Mouse (Mus musculus): Measurements from ENCODE around the gene Cracr2b. TPM values are rescaled to one million over a fixed set of nuclear protein-coding genes. Genes with fewer than 3 reads are reported as not detected.

The Cracr2b gene
- polyA plus RNA-seq (2015; fragmentation: Illumina TruSeq; extraction: RNeasy Lipid Tissue Mini Kit (QIAGEN cat#74804); ENCODE audit: insufficient read depth, low replicate concordance) = 4.5 TPM

GRCm38 (mm10) chr7:141460391-141461113, at the start of gene Cracr2b:
Cracr2b (plus strand) TSS chr7:141461094.

GRCm38 (mm10) chr7:141413809-141414584, 46.9 kb upstream of the Cracr2b start, which contains the start of gene Gatd1:
Gatd1 (minus strand) TSS chr7:141414136.

GRCm38 (mm10) chr7:141429310-141429709, 31.6 kb upstream of the Cracr2b start, which contains the start of gene Cend1:
Cend1 (minus strand) TSS chr7:141429491.

DNA sequence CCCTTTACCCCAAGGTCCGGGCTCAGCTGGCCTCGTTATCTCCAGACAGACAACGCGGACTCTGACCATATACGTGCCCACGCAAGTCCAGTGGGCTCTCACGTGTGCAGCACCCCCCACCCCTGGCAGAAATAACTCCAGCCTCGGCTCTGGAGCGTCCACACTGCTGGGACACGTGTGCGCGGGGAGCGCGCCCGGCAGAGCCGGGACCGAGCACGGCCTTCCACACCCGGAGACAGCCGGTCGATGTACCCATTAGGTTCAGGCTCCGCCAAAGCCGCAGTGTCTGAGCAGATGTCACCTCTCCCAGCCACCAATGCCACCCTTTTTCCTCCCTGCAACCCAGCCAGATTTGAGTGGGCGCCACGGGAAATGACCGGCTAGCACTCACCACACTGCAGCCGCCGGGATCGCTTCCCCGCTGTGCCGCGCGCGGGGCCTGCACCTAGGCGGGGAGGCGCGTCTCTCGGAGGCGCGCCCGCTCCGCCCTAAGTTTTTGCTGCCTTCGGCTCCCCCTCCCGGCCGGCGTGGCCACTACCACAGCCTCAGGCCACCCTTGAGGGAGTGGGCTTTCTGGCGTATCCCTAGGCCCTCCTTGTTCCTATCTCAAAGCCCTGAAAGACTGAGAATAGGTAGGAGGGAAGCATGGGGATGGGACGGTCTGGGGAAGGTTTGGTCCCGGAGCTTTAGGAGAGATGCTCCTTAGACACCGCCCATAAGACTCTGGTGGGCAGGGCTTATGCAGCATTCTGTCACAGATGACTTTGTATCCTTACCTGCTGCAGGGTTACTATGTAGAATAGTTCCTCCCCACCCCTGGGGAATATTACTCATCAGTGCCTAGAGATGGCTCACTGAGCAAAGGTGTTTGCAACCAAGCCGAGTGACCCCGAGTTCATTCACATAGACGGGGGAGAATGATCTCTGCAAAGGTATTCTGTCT, 23.4 kb upstream of the Cracr2b start, which contains the start of gene Slc25a22:
TSS of gene Slc25a22 (minus strand) at position 715 of the 943 bp plus-strand sequence.

DNA sequence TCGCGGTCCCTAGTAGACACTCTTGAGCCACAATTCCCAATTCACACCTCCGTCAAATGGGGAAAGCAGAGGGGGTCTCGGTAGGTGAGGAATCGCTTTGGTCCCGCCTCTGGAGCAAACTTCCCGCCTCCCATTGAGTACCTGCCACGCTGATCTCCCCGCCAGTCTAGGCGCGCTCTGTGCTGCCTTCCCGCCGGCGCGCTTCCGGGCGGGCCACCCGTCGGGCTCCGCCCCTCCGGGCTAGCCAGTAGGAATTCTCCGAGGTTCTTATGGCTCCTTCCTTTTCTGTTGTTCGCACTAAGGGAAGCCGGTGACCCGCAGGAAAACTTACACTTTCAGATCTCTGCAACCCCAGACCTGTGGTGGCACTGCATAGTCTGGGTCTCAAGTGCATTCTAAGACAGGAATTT, 17.1 kb upstream of the Cracr2b start, which contains the start of gene Pidd1:
TSS of gene Pidd1 (minus strand) at position 198 of the 410 bp plus-strand sequence.

DNA sequence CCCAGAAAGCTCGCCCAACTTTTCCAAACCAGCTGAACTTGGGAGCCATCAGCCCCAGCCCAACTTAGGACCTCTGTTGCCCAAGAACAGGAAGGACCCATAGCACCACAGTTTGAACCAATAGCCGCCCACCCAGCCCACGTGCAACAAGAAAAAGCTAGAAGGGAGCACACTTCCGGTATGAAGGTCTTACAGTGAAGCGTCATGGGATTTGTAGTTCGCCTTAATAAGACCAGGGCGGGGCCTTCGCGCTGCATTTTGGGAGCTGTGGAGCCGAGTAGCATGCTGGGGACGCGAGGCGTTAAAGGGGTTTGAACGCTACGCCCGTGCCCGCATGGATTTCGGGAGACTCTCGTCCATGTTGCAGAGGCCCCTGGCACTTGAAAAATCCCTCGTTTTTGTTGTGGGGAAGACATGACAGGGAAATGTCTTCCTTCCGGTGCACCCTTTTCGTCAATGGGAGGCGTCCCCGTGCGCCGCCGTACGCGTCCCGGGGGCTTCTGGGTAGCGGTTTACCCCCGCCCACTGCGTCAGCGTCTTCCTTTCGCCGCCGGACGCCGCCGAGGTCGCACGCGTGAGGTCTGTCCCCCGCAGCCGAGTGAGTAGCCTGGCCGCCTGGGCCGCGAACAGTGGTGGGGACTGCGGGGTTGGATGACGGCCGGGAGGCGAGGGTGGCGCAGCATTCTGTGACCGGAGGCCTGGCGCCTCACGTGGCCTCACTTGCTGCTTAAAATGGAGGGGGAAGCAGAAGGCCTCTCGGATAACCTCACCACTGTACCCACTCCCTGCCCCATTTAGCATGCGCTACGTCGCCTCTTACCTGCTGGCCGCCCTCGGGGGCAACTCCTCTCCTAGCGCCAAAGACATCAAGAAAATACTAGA, 13.5 kb upstream of the Cracr2b start, which contains the start of gene Rplp2:
TSS of gene Rplp2 (plus strand) at position 261 of the 882 bp plus-strand sequence.

DNA sequence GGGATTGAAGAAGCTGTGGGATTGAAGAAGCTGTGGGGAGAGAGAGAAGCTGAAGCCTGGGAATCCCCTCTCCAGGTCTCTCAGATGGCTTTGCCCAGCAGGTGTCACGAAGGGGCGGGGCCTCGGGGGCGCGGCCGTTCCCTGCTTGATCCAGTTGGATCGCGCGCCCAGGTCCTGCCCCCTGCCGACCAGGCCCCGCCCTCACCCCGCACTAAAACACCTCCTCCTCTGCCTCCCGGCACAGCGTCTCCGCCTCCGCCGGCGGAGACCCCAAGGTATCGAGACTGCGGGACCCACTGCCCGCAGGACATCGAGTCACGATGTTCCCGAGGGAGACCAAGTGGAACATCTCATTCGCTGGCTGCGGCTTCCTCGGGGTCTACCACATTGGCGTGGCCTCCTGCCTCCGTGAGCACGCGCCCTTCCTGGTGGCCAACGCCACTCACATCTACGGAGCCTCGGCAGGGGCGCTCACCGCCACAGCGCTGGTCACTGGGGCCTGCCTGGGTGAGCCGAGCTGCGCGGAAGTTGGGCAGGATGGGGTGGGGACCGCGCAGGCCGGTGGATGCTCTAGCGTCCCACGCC, 5.8 kb upstream of the Cracr2b start, which contains the start of gene Pnpla2:
TSS of gene Pnpla2 (plus strand) at position 232 of the 585 bp plus-strand sequence.

DNA sequence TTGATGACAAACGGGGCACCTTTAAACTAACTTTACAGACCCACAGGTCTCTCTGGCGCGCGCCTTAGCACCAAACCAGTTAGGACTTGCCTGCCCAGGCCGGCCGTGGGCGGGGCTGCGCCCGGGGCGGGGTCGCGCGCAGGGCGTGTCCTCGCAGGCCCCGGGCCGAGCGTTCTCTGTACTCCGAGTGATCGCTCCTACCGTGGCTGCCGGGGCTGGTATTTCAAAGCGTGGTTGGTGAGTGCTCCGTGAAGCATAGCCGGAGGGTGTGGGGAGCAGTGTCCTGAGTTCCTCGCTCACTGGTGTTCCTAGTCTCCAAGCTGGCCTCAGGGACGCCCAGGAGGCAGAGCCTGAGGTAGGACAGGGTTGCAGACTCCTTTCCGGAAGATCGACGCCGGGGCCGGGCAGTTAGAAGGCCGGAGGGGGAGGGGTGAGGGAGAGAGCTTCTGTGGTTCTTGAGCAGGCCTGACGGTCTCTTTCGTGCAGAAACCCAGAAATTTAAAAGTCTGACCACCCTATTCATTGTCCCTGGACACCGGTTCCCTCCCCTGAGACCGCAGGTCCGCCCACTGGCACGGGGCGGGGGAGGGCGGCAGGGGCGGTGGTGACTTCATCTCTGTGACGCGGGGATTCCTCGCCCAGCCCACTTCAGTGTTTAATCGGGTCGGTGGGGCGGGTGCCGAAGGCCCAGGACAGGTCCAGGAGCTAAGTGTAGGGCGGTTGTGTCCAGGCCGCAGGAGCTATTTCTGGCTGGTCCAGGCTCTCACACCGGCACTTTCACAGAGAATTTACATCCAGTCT, 6.5 kb downstream of the Cracr2b start, which contains the start of gene Cd151:
TSS of gene Cd151 (plus strand) at position 163 of the 801 bp plus-strand sequence.

DNA sequence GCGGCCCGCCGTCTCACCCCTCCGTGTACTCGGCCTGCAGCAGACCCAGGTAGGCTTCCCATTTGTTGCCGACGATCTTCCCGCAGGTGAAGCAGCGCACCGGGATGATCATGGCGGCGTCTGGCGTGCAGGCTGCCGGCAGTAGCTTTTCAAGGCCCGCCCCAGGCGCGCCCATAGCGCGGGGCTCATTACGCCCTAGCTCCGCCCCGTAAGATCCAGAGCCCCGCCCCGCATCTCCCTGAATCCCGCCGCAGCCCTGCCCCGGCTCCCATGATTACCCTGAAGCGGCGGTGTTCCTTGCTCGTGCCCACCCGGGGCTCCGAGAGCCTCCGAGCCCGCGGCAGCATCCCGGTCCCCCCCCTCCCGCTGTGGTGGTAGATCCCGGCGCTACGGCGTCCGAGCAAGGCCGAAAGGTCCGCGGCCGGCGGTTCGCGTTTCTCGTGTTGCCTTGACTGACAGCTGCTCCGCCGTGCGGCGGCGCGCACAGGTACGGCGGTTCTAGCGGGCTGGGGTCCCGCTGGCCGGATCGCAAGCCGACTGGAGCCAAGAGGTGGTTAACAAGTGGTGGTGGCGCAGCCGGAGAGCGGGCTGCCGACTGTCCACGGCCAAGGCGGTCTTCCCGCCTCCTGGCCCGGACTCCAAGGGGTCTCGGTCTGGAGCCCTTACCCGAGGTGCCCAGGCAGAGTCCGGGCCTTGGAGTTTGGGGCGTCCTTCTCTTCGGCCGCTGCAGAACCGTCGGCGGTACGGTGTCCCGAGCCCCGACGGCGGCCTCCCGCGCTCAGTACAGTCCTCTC, 14.3 kb downstream of the Cracr2b start, which contains the start of the genes Polr2l and Tspan4:
TSS of gene Polr2l (minus strand) at position 122 of the 794 bp plus-strand sequence.
TSS of gene Tspan4 (plus strand) at position 230 of the 794 bp plus-strand sequence.

Other genes starting within 250 kb of the Cracr2b start
- gene Lmntd2, start 247.0 kb upstream of the Cracr2b start, polyA plus RNA-seq (2015; fragmentation: Illumina TruSeq; extraction: RNeasy Lipid Tissue Mini Kit (QIAGEN cat#74804); ENCODE audit: insufficient read depth, low replicate concordance) = 2.9 TPM
- gene Rassf7, start 245.2 kb upstream of the Cracr2b start, polyA plus RNA-seq (2015; fragmentation: Illumina TruSeq; extraction: RNeasy Lipid Tissue Mini Kit (QIAGEN cat#74804); ENCODE audit: insufficient read depth, low replicate concordance) = 3.6 TPM
- gene Phrf1, start 232.3 kb upstream of the Cracr2b start, polyA plus RNA-seq (2015; fragmentation: Illumina TruSeq; extraction: RNeasy Lipid Tissue Mini Kit (QIAGEN cat#74804); ENCODE audit: insufficient read depth, low replicate concordance) = 70.7 TPM
- 74.7 TPM for gene Irf7, start 194.6 kb upstream of the Cracr2b start, polyA plus RNA-seq (2015; fragmentation: Illumina TruSeq; extraction: RNeasy Lipid Tissue Mini Kit (QIAGEN cat#74804); ENCODE audit: insufficient read depth, low replicate concordance)
- gene Cdhr5, start 184.3 kb upstream of the Cracr2b start, polyA plus RNA-seq (2015; fragmentation: Illumina TruSeq; extraction: RNeasy Lipid Tissue Mini Kit (QIAGEN cat#74804); ENCODE audit: insufficient read depth, low replicate concordance) = 0.19 TPM
- not detected for gene Sct, start 182.0 kb upstream of the Cracr2b start, polyA plus RNA-seq (2015; fragmentation: Illumina TruSeq; extraction: RNeasy Lipid Tissue Mini Kit (QIAGEN cat#74804); ENCODE audit: insufficient read depth, low replicate concordance)
- gene Drd4, start 169.1 kb upstream of the Cracr2b start, polyA plus RNA-seq (2015; fragmentation: Illumina TruSeq; extraction: RNeasy Lipid Tissue Mini Kit (QIAGEN cat#74804); ENCODE audit: insufficient read depth, low replicate concordance) = not detected
- 23.2 TPM for gene Deaf1, start 133.4 kb upstream of the Cracr2b start, polyA plus RNA-seq (2015; fragmentation: Illumina TruSeq; extraction: RNeasy Lipid Tissue Mini Kit (QIAGEN cat#74804); ENCODE audit: insufficient read depth, low replicate concordance)
- gene Tmem80, start 133.4 kb upstream of the Cracr2b start, polyA plus RNA-seq (2015; fragmentation: Illumina TruSeq; extraction: RNeasy Lipid Tissue Mini Kit (QIAGEN cat#74804); ENCODE audit: insufficient read depth, low replicate concordance) = 56.8 TPM
- gene Eps8l2, start 122.2 kb upstream of the Cracr2b start, polyA plus RNA-seq (2015; fragmentation: Illumina TruSeq; extraction: RNeasy Lipid Tissue Mini Kit (QIAGEN cat#74804); ENCODE audit: insufficient read depth, low replicate concordance) = 0.76 TPM
- 140 TPM for gene Taldo1, start 68.9 kb upstream of the Cracr2b start, polyA plus RNA-seq (2015; fragmentation: Illumina TruSeq; extraction: RNeasy Lipid Tissue Mini Kit (QIAGEN cat#74804); ENCODE audit: insufficient read depth, low replicate concordance)
- 38.7 TPM for gene Gatd1, start 47.0 kb upstream of the Cracr2b start, polyA plus RNA-seq (2015; fragmentation: Illumina TruSeq; extraction: RNeasy Lipid Tissue Mini Kit (QIAGEN cat#74804); ENCODE audit: insufficient read depth, low replicate concordance)
- gene Cend1, start 31.6 kb upstream of the Cracr2b start, polyA plus RNA-seq (2015; fragmentation: Illumina TruSeq; extraction: RNeasy Lipid Tissue Mini Kit (QIAGEN cat#74804); ENCODE audit: insufficient read depth, low replicate concordance) = not detected
- gene Slc25a22, start 23.2 kb upstream of the Cracr2b start, polyA plus RNA-seq (2015; fragmentation: Illumina TruSeq; extraction: RNeasy Lipid Tissue Mini Kit (QIAGEN cat#74804); ENCODE audit: insufficient read depth, low replicate concordance) = 10.7 TPM
- 4.4 TPM for gene Pidd1, start 17.1 kb upstream of the Cracr2b start, polyA plus RNA-seq (2015; fragmentation: Illumina TruSeq; extraction: RNeasy Lipid Tissue Mini Kit (QIAGEN cat#74804); ENCODE audit: insufficient read depth, low replicate concordance)
- 512 TPM for gene Rplp2, start 13.7 kb upstream of the Cracr2b start, polyA plus RNA-seq (2015; fragmentation: Illumina TruSeq; extraction: RNeasy Lipid Tissue Mini Kit (QIAGEN cat#74804); ENCODE audit: insufficient read depth, low replicate concordance)
- 29.7 TPM for gene Pnpla2, start 5.9 kb upstream of the Cracr2b start, polyA plus RNA-seq (2015; fragmentation: Illumina TruSeq; extraction: RNeasy Lipid Tissue Mini Kit (QIAGEN cat#74804); ENCODE audit: insufficient read depth, low replicate concordance)
- gene Cd151, start 6.3 kb downstream of the Cracr2b start, polyA plus RNA-seq (2015; fragmentation: Illumina TruSeq; extraction: RNeasy Lipid Tissue Mini Kit (QIAGEN cat#74804); ENCODE audit: insufficient read depth, low replicate concordance) = 31.2 TPM
- gene Polr2l, start 14.0 kb downstream of the Cracr2b start, polyA plus RNA-seq (2015; fragmentation: Illumina TruSeq; extraction: RNeasy Lipid Tissue Mini Kit (QIAGEN cat#74804); ENCODE audit: insufficient read depth, low replicate concordance) = 6.3 TPM
- gene Tspan4, start 14.1 kb downstream of the Cracr2b start, polyA plus RNA-seq (2015; fragmentation: Illumina TruSeq; extraction: RNeasy Lipid Tissue Mini Kit (QIAGEN cat#74804); ENCODE audit: insufficient read depth, low replicate concordance) = 22.2 TPM
- gene Chid1, start 78.8 kb downstream of the Cracr2b start, polyA plus RNA-seq (2015; fragmentation: Illumina TruSeq; extraction: RNeasy Lipid Tissue Mini Kit (QIAGEN cat#74804); ENCODE audit: insufficient read depth, low replicate concordance) = 17.3 TPM
- gene Ap2a2, start 101.1 kb downstream of the Cracr2b start, polyA plus RNA-seq (2015; fragmentation: Illumina TruSeq; extraction: RNeasy Lipid Tissue Mini Kit (QIAGEN cat#74804); ENCODE audit: insufficient read depth, low replicate concordance) = 27.2 TPM
- not detected for gene Muc6, start 194.2 kb downstream of the Cracr2b start, polyA plus RNA-seq (2015; fragmentation: Illumina TruSeq; extraction: RNeasy Lipid Tissue Mini Kit (QIAGEN cat#74804); ENCODE audit: insufficient read depth, low replicate concordance)
- not detected for gene Muc2, start 229.2 kb downstream of the Cracr2b start, polyA plus RNA-seq (2015; fragmentation: Illumina TruSeq; extraction: RNeasy Lipid Tissue Mini Kit (QIAGEN cat#74804); ENCODE audit: insufficient read depth, low replicate concordance)

Measured in spleen, adult 10 weeks (tissue).